Mouse (Mus musculus): ENCODE results near the gene Pde8b. TPM values are rescaled to one million over a fixed set of nuclear protein-coding genes. Genes with fewer than 3 reads are reported as not detected.

Pde8b gene
- polyA plus RNA-seq, 1 experiment from 2014 or later = 1.7 TPM

- Histone ChIP-seq H3K27me3 (ENCODE audit: control insufficient read depth, insufficient read depth, low read length) (no peaks in the 10 kb centered on the region), H3K27ac (ENCODE audit: low read depth, low read length) (no peak overlapping the region), H3K9me3 (ENCODE audit: control insufficient read depth, low read length) (no peaks in the 10 kb centered on the region), H3K36me3 (ENCODE audit: control insufficient read depth, insufficient read depth, low read length) (no peaks in the 10 kb centered on the region), H3K4me1 (replicated peaks; ENCODE audit: control insufficient read depth, insufficient read depth, low read length) (no peaks in the 10 kb centered on the region; the same call in 1 of the 2 replicates), H3K9ac (ENCODE audit: low read length) (no peak overlapping the region), H3K4me2 (ENCODE audit: low read depth, low read length, severe bottlenecking) (no peak overlapping the region), H3K4me3 (ENCODE audit: low read depth, low read length) (no peak overlapping the region)
- 44% methylated on average over 10 of the region's 10 CpGs for WGBS
- no peak for DNase-seq (ENCODE audit: low spot score)
- 0 out of 2 replicates have a peak, but pooled peaks have one; percentile 36 for ATAC-seq (replicated peaks; ENCODE audit: low FRiP score)
Measured at GRCm38 (mm10) chr13:95185891-95186740, 64.0 kb downstream of the Pde8b start.

- H3K36me3 ChIP-seq (ENCODE audit: control insufficient read depth, insufficient read depth, low read length) = no peaks in the 10 kb centered on the region
- WGBS = 88% methylated on average over 2 of the region's 2 CpGs
- H3K4me2 ChIP-seq (ENCODE audit: low read depth, low read length, severe bottlenecking) = no peak overlapping the region
- H3K4me1 ChIP-seq (replicated peaks; ENCODE audit: control insufficient read depth, insufficient read depth, low read length) = no peaks in the 10 kb centered on the region; the same call in 1 of the 2 replicates
- no peak overlapping the region for H3K4me3 ChIP-seq (ENCODE audit: low read depth, low read length)
- no peaks in the 10 kb centered on the region for H3K27me3 ChIP-seq (ENCODE audit: control insufficient read depth, insufficient read depth, low read length)
- no peak overlapping the region for H3K27ac ChIP-seq (ENCODE audit: low read depth, low read length)
- ATAC-seq (replicated peaks; ENCODE audit: low FRiP score) (no peak), DNase-seq (ENCODE audit: low spot score) (no peak)
- no peak overlapping the region for H3K9ac ChIP-seq (ENCODE audit: low read length)
- no peaks in the 10 kb centered on the region for H3K9me3 ChIP-seq (ENCODE audit: control insufficient read depth, low read length)
Measured at GRCm38 (mm10) chr13:95183686-95184085, 66.5 kb downstream of the Pde8b start.

GRCm38 (mm10) chr13:95180208-95180607 lies 69.9 kb downstream of the Pde8b start:
- H3K9ac ChIP-seq (ENCODE audit: low read length) = no peak overlapping the region
- no peak overlapping the region for H3K4me2 ChIP-seq (ENCODE audit: low read depth, low read length, severe bottlenecking)
- 88% methylated on average over 2 of the region's 2 CpGs for WGBS
- no peaks in the 10 kb centered on the region for H3K4me1 ChIP-seq (replicated peaks; ENCODE audit: control insufficient read depth, insufficient read depth, low read length)
- no peak for DNase-seq (ENCODE audit: low spot score)
- ATAC-seq (replicated peaks; ENCODE audit: low FRiP score) = no peak
- H3K27me3 ChIP-seq (ENCODE audit: control insufficient read depth, insufficient read depth, low read length) = no peaks in the 10 kb centered on the region
- no peaks in the 10 kb centered on the region for H3K36me3 ChIP-seq (ENCODE audit: control insufficient read depth, insufficient read depth, low read length)
- H3K4me3 ChIP-seq (ENCODE audit: low read depth, low read length) = no peak overlapping the region
- no peaks in the 10 kb centered on the region for H3K9me3 ChIP-seq (ENCODE audit: control insufficient read depth, low read length)
- H3K27ac ChIP-seq (ENCODE audit: low read depth, low read length) = no peak overlapping the region

- 78% methylated on average over 9 of the region's 9 CpGs for WGBS
- no peak overlapping the region for H3K27ac ChIP-seq (ENCODE audit: low read depth, low read length)
- no peak overlapping the region for H3K4me2 ChIP-seq (ENCODE audit: low read depth, low read length, severe bottlenecking)
- H3K27me3 ChIP-seq (ENCODE audit: control insufficient read depth, insufficient read depth, low read length) = no peaks in the 10 kb centered on the region
- DNase-seq (ENCODE audit: low spot score) (no peak), ATAC-seq (replicated peaks; ENCODE audit: low FRiP score) (no peak)
- no peaks in the 10 kb centered on the region for H3K4me1 ChIP-seq (replicated peaks; ENCODE audit: control insufficient read depth, insufficient read depth, low read length)
- no peaks in the 10 kb centered on the region for H3K36me3 ChIP-seq (ENCODE audit: control insufficient read depth, insufficient read depth, low read length)
- no peak overlapping the region for H3K4me3 ChIP-seq (ENCODE audit: low read depth, low read length)
- H3K9me3 ChIP-seq (ENCODE audit: control insufficient read depth, low read length) = no peaks in the 10 kb centered on the region
- no peak overlapping the region for H3K9ac ChIP-seq (ENCODE audit: low read length)
Measured at GRCm38 (mm10) chr13:95177326-95177725, 72.8 kb downstream of the Pde8b start.

- no peak overlapping the region for H3K4me3 ChIP-seq (ENCODE audit: low read depth, low read length)
- H3K9ac ChIP-seq (ENCODE audit: low read length) = no peak overlapping the region
- no peaks in the 10 kb centered on the region for H3K27me3 ChIP-seq (ENCODE audit: control insufficient read depth, insufficient read depth, low read length)
- no peaks in the 10 kb centered on the region for H3K9me3 ChIP-seq (ENCODE audit: control insufficient read depth, low read length)
- ATAC-seq (replicated peaks; ENCODE audit: low FRiP score) (no peak), DNase-seq (ENCODE audit: low spot score) (no peak)
- H3K4me2 ChIP-seq (ENCODE audit: low read depth, low read length, severe bottlenecking) = no peak overlapping the region
- WGBS = 70% methylated on average over 5 of the region's 5 CpGs
- no peaks in the 10 kb centered on the region for H3K36me3 ChIP-seq (ENCODE audit: control insufficient read depth, insufficient read depth, low read length)
- no peak overlapping the region for H3K27ac ChIP-seq (ENCODE audit: low read depth, low read length)
- H3K4me1 ChIP-seq (replicated peaks; ENCODE audit: control insufficient read depth, insufficient read depth, low read length) = no peaks in the 10 kb centered on the region
Measured at GRCm38 (mm10) chr13:95176399-95176798, 73.7 kb downstream of the Pde8b start.

- DNase-seq (ENCODE audit: low spot score) (no peak), ATAC-seq (replicated peaks; ENCODE audit: low FRiP score) (no peak)
- no peaks in the 10 kb centered on the region for H3K4me1 ChIP-seq (replicated peaks; ENCODE audit: control insufficient read depth, insufficient read depth, low read length)
- no peak overlapping the region for H3K4me2 ChIP-seq (ENCODE audit: low read depth, low read length, severe bottlenecking)
- no peaks in the 10 kb centered on the region for H3K36me3 ChIP-seq (ENCODE audit: control insufficient read depth, insufficient read depth, low read length)
- H3K9ac ChIP-seq (ENCODE audit: low read length) = no peak overlapping the region
- H3K27me3 ChIP-seq (ENCODE audit: control insufficient read depth, insufficient read depth, low read length) = no peaks in the 10 kb centered on the region
- H3K27ac ChIP-seq (ENCODE audit: low read depth, low read length) = no peak overlapping the region
- 82% methylated on average over 6 of the region's 6 CpGs for WGBS
- no peak overlapping the region for H3K4me3 ChIP-seq (ENCODE audit: low read depth, low read length)
- no peaks in the 10 kb centered on the region for H3K9me3 ChIP-seq (ENCODE audit: control insufficient read depth, low read length)
Measured at GRCm38 (mm10) chr13:95174253-95174652, 75.9 kb downstream of the Pde8b start.

- no peak overlapping the region for H3K4me3 ChIP-seq (ENCODE audit: low read depth, low read length)
- H3K27me3 ChIP-seq (ENCODE audit: control insufficient read depth, insufficient read depth, low read length) = no peaks in the 10 kb centered on the region
- H3K36me3 ChIP-seq (ENCODE audit: control insufficient read depth, insufficient read depth, low read length) = no peaks in the 10 kb centered on the region
- no peaks in the 10 kb centered on the region for H3K9me3 ChIP-seq (ENCODE audit: control insufficient read depth, low read length)
- H3K4me2 ChIP-seq (ENCODE audit: low read depth, low read length, severe bottlenecking) = no peak overlapping the region
- 93% methylated on average over 4 of the region's 4 CpGs for WGBS
- DNase-seq (ENCODE audit: low spot score) (no peak), ATAC-seq (replicated peaks; ENCODE audit: low FRiP score) (no peak)
- no peaks in the 10 kb centered on the region for H3K4me1 ChIP-seq (replicated peaks; ENCODE audit: control insufficient read depth, insufficient read depth, low read length)
- no peak overlapping the region for H3K27ac ChIP-seq (ENCODE audit: low read depth, low read length)
- no peak overlapping the region for H3K9ac ChIP-seq (ENCODE audit: low read length)
Measured at GRCm38 (mm10) chr13:95172346-95172745, 77.8 kb downstream of the Pde8b start.

GRCm38 (mm10) chr13:95160211-95160610 lies 89.9 kb downstream of the Pde8b start:
- Histone ChIP-seq H3K27me3 (ENCODE audit: control insufficient read depth, insufficient read depth, low read length) (no peaks in the 10 kb centered on the region), H3K4me2 (ENCODE audit: low read depth, low read length, severe bottlenecking) (no peak overlapping the region), H3K9ac (ENCODE audit: low read length) (no peak overlapping the region), H3K4me1 (replicated peaks; ENCODE audit: control insufficient read depth, insufficient read depth, low read length) (no peaks in the 10 kb centered on the region), H3K36me3 (ENCODE audit: control insufficient read depth, insufficient read depth, low read length) (no peaks in the 10 kb centered on the region), H3K9me3 (ENCODE audit: control insufficient read depth, low read length) (no peaks in the 10 kb centered on the region), H3K4me3 (ENCODE audit: low read depth, low read length) (no peak overlapping the region), H3K27ac (ENCODE audit: low read depth, low read length) (no peak overlapping the region)
- DNase-seq (ENCODE audit: low spot score) = no peak
- ATAC-seq (replicated peaks; ENCODE audit: low FRiP score) = no peak
- WGBS = 93% methylated on average over 3 of the region's 3 CpGs

GRCm38 (mm10) chr13:95158986-95159385 lies 91.2 kb downstream of the Pde8b start:
- ATAC-seq (replicated peaks; ENCODE audit: low FRiP score) = no peak

More at GRCm38 (mm10) chr13:95158986-95159385, 91.2 kb downstream of the Pde8b start:
- Histone ChIP-seq H3K9me3 (ENCODE audit: control insufficient read depth, low read length) (no peaks in the 10 kb centered on the region), H3K27me3 (ENCODE audit: control insufficient read depth, insufficient read depth, low read length) (no peaks in the 10 kb centered on the region), H3K4me2 (ENCODE audit: low read depth, low read length, severe bottlenecking) (no peak overlapping the region), H3K36me3 (ENCODE audit: control insufficient read depth, insufficient read depth, low read length) (no peaks in the 10 kb centered on the region), H3K9ac (ENCODE audit: low read length) (no peak overlapping the region), H3K4me3 (ENCODE audit: low read depth, low read length) (no peak overlapping the region), H3K27ac (ENCODE audit: low read depth, low read length) (no peak overlapping the region), H3K4me1 (replicated peaks; ENCODE audit: control insufficient read depth, insufficient read depth, low read length) (no peaks in the 10 kb centered on the region)
- WGBS = 89% methylated on average over 7 of the region's 7 CpGs
- no peak for DNase-seq (ENCODE audit: low spot score)
